Mouse (Mus musculus) macrophage (primary cell): ENCODE results near the gene Erbb2. TPM values are rescaled to one million over a fixed set of nuclear protein-coding genes. Genes with fewer than 3 reads are reported as not detected.

Experiments
- H3K27ac ChIP-seq: fragments of 350-480 bp; formaldehyde crosslinking; 2 replicates; pipeline ENCODE4 v1.9.0; 2021
- H3K36me3 ChIP-seq: fragments of 350-480 bp; formaldehyde crosslinking; 2 replicates; pipeline ENCODE4 v1.9.0; 2021; ENCODE audit errors: inconsistent target
- H3K4me3 ChIP-seq: fragments of 350-480 bp; formaldehyde crosslinking; 2 replicates; pipeline ENCODE4 v1.9.0; 2021; ENCODE audit errors: inconsistent target
- H3K79me2 ChIP-seq: fragments of 350-480 bp; formaldehyde crosslinking; 2 replicates; pipeline ENCODE4 v1.9.0; 2021; ENCODE audit errors: inconsistent target
- WGBS: methylation state at CpG from one replicate; pipeline ENCODE4 v1.1.7; 2026; ENCODE audit warnings: inconsistent platforms; ENCODE audit not compliant: missing documents; 5-methylcytosine and 5-hydroxymethylcytosine counted together
- polyA plus RNA-seq: library from polyadenylated mRNA; stranded (reverse); fragments of 250-400 nt; gene quantifications from 3 replicates; pipeline ENCODE4 v1.2.4, GENCODE M21; 2018; ENCODE audit warnings: inconsistent platforms

Erbb2 gene
- polyA plus RNA-seq, 1 experiment from 2014 or later = not detected

- 89% methylated on average over 3 of the region's 3 CpGs for WGBS
- Histone ChIP-seq H3K4me3 (no peak overlapping the region), H3K36me3 (no peaks in the 10 kb centered on the region), H3K79me2 (no peaks in the 10 kb centered on the region), H3K27ac (no peak overlapping the region)
Observed at GRCm38 (mm10) chr11:98449419-98449818, 37.1 kb downstream of the Erbb2 start.

- Histone ChIP-seq H3K27ac (no peak overlapping the region), H3K79me2 (no peaks in the 10 kb centered on the region), H3K36me3 (no peaks in the 10 kb centered on the region), H3K4me3 (no peak overlapping the region)
- WGBS = 86% methylated on average over 18 of the region's 20 CpGs
Observed at GRCm38 (mm10) chr11:98449921-98450771, 37.9 kb downstream of the Erbb2 start.

- H3K36me3 ChIP-seq = no peaks in the 10 kb centered on the region
- no peaks in the 10 kb centered on the region for H3K79me2 ChIP-seq
- 90% methylated on average over 4 of the region's 4 CpGs for WGBS
- H3K27ac ChIP-seq = no peak overlapping the region
- H3K4me3 ChIP-seq = no peak overlapping the region
Observed at GRCm38 (mm10) chr11:98455484-98455883, 43.2 kb downstream of the Erbb2 start.

GRCm38 (mm10) chr11:98456545-98456944, 44.3 kb downstream of the Erbb2 start:
- H3K27ac ChIP-seq = no peak overlapping the region
- H3K4me3 ChIP-seq = no peak overlapping the region
- WGBS = 82% methylated on average over 5 of the region's 5 CpGs
- no peaks in the 10 kb centered on the region for H3K79me2 ChIP-seq
- H3K36me3 ChIP-seq = no peaks in the 10 kb centered on the region

- H3K36me3 ChIP-seq = no peaks in the 10 kb centered on the region
- no peak overlapping the region for H3K27ac ChIP-seq
- H3K4me3 ChIP-seq = peak overlapping the region; percentile 17; the same call in 1 of the 2 replicates
- no peaks in the 10 kb centered on the region for H3K79me2 ChIP-seq
- WGBS = 34% methylated on average over 9 of the region's 9 CpGs
Observed at GRCm38 (mm10) chr11:98456945-98457344, 44.7 kb downstream of the Erbb2 start.

GRCm38 (mm10) chr11:98457367-98458120, 45.3 kb downstream of the Erbb2 start:
- H3K27ac ChIP-seq = no peak overlapping the region
- peak overlapping the region; percentile 17; the same call in 1 of the 2 replicates for H3K4me3 ChIP-seq
- H3K36me3 ChIP-seq = no peaks in the 10 kb centered on the region
- H3K79me2 ChIP-seq = no peaks in the 10 kb centered on the region
- 1% methylated on average over 39 of the region's 64 CpGs for WGBS

GRCm38 (mm10) chr11:98458121-98458990, 46.1 kb downstream of the Erbb2 start:
- Histone ChIP-seq H3K4me3 (no peak overlapping the region), H3K79me2 (no peaks in the 10 kb centered on the region), H3K36me3 (no peaks in the 10 kb centered on the region), H3K27ac (no peak overlapping the region)
- WGBS = 7% methylated on average over 29 of the region's 30 CpGs

GRCm38 (mm10) chr11:98459071-98459741, 46.9 kb downstream of the Erbb2 start:
- H3K27ac ChIP-seq = no peak overlapping the region
- no peaks in the 10 kb centered on the region for H3K36me3 ChIP-seq
- WGBS = 31% methylated on average over 11 of the region's 11 CpGs
- no peaks in the 10 kb centered on the region for H3K79me2 ChIP-seq
- no peak overlapping the region for H3K4me3 ChIP-seq

GRCm38 (mm10) chr11:98459860-98460259, 47.6 kb downstream of the Erbb2 start:
- Histone ChIP-seq H3K27ac (no peak overlapping the region), H3K4me3 (no peak overlapping the region), H3K36me3 (no peaks in the 10 kb centered on the region), H3K79me2 (no peaks in the 10 kb centered on the region)
- WGBS = 88% methylated on average over 9 of the region's 9 CpGs

GRCm38 (mm10) chr11:98461109-98461720, 48.9 kb downstream of the Erbb2 start:
- Histone ChIP-seq H3K79me2 (no peaks in the 10 kb centered on the region), H3K4me3 (no peak overlapping the region), H3K27ac (no peak overlapping the region), H3K36me3 (no peaks in the 10 kb centered on the region)
- WGBS = 23% methylated on average over 6 of the region's 6 CpGs

- no peak overlapping the region for H3K4me3 ChIP-seq
- no peak overlapping the region for H3K27ac ChIP-seq
- 91% methylated on average over 6 of the region's 6 CpGs for WGBS
Observed at GRCm38 (mm10) chr11:98462255-98462654, 50.0 kb downstream of the Erbb2 start.

GRCm38 (mm10) chr11:98463911-98464310, 51.6 kb downstream of the Erbb2 start:
- WGBS = 71% methylated on average over 9 of the region's 9 CpGs
- H3K4me3 ChIP-seq = no peak overlapping the region
- no peaks in the 10 kb centered on the region for H3K36me3 ChIP-seq
- H3K79me2 ChIP-seq = no peaks in the 10 kb centered on the region
- H3K27ac ChIP-seq = no peak overlapping the region

More at GRCm38 (mm10) chr11:98462255-98462654, 50.0 kb downstream of the Erbb2 start:
- Histone ChIP-seq H3K36me3 (no peaks in the 10 kb centered on the region), H3K79me2 (no peaks in the 10 kb centered on the region)

GRCm38 (mm10) chr11:98464516-98464915, 52.2 kb downstream of the Erbb2 start:
- Histone ChIP-seq H3K4me3 (no peak overlapping the region), H3K27ac (no peak overlapping the region), H3K36me3 (no peaks in the 10 kb centered on the region), H3K79me2 (no peaks in the 10 kb centered on the region)
- WGBS = 68% methylated on average over 6 of the region's 6 CpGs
